Mouse (Mus musculus) adrenal gland, postnatal 4 days (tissue): Measurements from ENCODE around the gene Map4k2. TPM values are rescaled to one million over a fixed set of nuclear protein-coding genes. Genes with fewer than 3 reads are reported as not detected.
A peak's percentile ranks its signal among the peaks of the same experiment; 100 is the strongest.

Experiments
- DNase-seq, 2 experiments: peaks; one replicate each; pipeline ENCODE4 v3.0.0; 2021 to 2022; ENCODE audit warnings: low spot score in 2 of 2, mixed read lengths in 2 of 2
- total RNA-seq, 2 experiments: library from RNA; stranded (reverse); gene quantifications; 2 replicates each; pipeline ENCODE4 v1.2.3; 2021

Map4k2 gene
- total RNA-seq, 2 experiments from 2014 or later, result 61.1 to 62.0 TPM

DNA sequence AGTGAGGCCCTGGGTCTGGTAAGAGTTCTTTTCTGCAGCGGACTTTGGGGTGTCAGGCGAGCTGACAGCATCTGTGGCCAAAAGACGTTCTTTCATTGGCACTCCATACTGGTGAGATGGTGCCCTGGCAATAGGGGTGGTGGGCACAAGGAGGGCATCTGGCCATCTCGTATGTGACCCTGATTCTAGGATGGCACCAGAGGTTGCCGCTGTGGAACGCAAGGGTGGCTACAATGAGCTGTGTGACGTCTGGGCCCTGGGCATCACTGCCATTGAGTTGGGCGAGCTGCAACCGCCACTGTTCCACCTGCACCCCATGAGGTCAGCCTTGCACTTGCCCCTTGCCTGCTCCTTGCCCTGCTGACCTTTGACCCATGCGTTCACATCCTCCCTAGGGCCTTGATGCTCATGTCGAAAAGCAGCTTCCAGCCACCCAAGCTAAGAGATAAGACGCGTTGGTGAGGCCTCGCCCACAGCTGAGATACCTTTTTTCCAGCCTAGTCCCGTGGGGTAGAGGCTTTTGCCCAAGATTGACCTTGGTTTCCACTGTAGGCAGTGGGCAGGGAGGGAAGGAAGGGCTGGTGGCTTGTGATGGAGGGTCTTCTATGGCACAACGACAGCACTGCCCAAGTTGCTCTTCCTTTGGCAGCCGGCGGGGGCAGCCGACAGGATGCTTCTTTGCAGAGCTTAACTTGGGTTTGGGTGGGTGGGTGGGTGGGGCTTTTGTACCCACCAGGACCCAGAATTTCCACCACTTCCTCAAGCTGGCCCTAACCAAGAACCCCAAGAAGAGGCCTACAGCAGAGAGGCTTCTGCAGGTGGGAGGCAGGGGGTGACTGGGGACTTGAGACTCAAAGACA lies 2.4 kb downstream of the Map4k2 start:
- DNase-seq, result no peak

DNA sequence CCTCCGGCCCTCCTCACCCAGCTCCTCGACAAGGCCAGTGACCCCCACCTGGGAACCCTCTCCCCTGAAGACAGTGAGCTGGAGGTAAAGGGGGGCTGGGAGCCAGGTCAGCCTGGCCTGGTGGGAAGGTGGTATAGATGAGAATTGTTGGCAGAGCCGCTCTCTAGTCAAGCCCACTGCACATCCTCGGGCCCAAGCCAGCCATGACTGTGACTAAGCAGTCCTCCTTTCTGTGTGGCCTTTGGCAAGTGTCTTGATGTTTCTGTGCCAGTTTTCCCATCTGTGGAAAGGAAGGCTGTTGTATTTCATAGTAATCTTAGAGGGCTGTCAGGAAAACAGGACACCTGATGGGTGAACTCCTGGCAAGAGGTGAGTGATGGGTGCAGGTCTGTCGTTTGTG lies 3.1 kb downstream of the Map4k2 start:
- DNase-seq, result no peak

DNA sequence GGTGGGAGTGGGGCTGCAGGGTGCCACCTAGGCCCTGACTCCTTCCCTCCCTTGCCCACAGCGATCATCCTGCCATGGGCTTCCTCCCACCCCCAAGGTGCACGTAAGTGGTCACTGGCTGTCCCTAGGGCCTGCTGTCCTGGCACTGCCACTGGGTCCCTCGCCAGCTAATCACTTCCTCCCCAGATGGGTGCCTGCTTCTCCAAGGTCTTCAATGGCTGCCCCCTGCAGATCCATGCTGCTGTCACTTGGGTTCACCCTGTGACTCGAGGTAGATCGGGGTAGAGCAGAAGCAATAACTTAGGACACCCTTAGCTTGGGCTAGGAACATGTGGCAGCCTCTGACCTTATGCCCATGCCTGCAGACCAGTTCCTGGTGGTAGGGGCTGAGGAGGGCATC lies 5.1 kb downstream of the Map4k2 start:
- no peak for DNase-seq

DNA sequence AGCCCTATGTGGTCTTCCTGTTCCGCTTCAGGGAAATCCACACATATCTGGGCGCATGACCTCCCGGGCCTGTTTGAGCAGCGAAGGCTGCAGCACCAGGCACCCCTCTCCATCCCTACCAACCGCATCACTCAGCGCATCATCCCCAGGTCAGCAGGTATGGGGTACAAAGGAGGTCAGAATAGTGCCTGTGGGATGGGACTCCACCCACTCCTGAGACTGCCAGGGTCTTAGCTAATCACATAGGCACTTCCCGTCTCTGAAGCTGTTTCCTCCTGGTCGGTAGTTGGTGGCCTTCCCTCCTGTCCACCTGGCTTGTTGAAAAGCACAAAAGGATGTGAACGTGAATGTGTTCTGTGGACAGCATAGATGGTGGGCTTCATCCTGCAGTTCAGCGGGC lies 5.7 kb downstream of the Map4k2 start:
- DNase-seq, result no peak

DNA sequence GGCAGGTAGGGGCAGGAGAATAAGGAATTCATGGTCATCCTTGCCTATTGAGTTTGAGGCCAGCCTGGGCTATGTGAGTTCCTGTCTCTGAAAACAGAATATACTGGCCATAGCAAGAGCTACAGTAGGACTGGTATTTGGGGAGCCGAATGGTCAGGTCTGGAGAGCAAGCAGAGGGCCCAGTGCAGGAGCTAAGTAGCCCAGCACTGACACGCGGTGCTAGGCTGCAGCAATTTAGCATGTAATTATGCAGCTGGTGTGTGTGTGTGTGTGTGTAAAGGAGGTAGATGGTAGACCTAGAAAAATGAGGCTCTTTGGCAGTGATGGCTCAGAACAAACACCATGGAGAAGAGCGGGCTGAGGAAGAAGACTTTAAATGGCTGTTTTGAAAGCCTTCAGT lies 6.7 kb downstream of the Map4k2 start:
- no peak for DNase-seq

DNA sequence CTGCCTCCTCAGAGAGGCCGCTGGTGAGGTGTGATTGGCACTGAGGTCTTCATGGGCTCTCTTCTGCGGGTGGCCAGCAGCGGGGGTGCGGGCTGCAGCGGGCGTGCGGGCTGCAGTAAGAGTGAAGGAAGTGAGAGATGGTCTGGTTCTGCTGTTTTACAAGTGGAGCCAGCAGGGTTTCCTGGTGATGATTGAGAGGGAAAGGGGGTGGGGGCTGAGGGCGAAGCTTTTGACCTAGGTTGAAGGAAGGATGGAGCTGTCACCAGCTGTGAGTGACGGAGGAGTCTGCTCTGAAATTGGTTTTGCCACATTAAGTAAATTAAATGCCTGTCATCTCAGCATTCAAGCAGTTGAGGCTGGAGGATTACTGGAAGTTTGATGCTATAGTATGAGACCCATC lies 7.8 kb downstream of the Map4k2 start:
- DNase-seq, result no peak

DNA sequence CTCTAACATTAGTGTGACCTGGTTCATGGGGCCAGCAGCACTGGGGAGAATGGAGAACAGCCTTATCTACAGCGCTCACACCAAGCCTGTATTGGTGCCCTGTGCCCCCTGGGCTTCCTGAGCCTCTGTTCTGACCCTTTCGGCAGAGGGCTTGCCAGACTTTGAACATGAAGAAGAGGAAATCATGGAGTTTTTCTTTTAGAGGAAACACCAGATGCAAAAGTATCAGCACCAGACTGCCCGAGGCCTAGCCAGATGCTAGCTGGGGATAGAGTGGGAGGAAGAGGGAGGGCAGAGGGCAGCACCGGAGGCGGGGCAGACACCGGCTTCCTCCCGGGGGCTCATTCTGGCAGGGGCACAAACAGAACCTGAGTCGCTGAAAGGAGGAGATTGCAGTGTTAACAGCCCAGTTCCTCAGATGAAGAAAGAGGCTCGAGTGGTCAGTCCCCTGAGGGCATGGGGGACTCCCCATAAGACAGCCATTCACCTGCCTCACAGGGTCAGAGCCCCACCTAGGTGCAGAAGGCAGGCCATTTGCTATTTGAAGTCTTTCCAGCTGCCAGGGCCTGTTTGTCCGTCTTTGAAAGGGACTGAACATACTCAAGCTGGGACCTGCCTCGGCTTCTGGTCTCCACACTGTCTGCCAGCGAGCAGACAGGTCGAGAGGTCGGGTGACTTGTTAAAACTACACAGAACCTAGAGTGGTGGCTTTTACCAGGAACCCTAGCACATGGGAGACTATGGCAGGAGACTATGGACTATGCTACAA lies 8.5 kb downstream of the Map4k2 start:
- DNase-seq, result no peak

DNA sequence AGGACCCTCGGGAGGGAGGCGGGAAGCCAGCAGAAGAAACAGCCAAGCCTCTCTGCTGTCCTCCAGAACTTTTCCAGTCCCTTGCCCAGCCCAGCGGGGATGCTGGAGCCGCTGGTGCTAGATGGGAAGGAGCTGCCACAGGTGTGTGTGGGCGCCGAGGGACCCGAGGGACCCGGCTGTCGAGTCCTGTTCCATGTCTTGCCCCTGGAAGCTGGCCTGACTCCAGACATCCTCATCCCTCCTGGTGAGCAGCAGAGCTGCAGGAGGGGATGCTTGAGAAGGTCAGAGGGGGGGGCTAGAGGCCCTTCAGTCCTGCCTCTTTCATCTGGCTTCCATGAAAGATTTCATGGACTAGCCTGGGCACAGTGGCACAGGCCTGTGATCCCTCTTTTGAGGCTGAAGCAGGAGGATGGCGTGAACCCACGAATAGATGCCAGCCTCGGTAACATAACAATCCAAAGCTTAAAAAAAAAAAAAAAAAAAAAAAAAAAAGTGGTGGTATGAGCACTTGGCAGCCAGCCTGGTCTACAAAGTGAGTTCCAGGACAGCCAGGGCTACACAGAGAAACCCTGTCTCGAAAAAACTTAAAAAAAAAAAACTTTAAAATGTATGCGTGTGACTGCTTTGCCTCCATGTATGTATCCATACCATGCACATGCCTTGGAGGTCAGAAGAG lies 10.6 kb downstream of the Map4k2 start:
- no peak for DNase-seq

DNA sequence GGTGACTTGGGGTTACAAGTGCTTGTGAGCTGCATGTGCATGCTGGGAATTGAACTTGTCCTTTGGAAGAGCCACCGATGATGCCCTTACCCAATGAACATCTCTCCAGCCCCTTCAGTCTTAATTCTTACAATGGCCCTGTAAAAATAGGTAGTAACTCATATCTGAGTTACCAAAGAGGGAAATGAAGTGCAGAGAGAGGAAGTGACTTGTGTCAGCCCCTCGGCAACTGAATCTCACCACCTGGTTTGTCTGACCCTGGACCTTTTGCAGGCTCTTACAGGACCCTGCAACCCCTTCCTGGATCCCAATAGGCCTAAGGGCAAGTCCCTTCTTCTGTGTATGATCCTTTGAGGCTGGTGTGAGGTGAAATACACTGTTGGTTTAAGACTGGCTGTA lies 11.2 kb downstream of the Map4k2 start:
- no peak for DNase-seq

DNA sequence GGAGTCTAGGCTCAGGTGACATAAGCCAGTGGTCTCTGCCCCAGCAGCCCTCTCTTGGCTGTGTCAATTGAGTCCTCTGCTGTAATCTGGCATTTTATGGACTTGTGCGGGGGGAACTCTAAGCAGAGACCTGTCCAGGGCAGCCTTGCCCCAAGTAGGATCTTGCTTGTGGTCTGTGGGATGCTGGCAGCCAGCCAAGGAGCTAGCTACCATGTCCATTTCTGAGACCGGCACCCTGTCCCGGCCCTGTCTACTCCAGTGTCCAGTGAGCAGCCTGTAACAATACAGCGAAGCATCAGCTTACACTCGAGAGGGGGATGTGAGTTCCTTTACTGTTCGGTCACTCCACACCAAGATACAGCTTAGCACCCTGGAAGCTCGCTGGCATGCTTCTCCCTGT lies 13.1 kb downstream of the Map4k2 start:
- DNase-seq, result no peak

DNA sequence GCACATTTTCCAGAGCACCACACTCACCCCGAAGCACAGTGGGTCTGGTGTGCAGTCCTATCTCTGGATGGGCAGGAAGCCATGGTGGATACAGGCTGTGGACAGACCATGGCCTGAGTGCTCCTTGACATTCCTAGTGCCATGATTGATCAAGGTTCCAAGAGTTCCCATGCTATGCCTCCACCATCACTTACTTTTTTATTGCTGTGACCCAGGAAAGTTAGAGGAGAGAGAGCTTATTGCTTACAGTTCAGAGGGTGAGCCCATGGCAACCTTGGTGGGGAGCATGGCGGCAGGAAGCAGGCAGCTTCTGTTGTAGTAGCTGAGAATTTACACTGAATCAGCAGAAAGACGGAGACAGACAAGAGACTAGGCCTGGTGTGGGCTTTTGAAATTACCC lies 20.4 kb downstream of the Map4k2 start:
- DNase-seq, result no peak

DNA sequence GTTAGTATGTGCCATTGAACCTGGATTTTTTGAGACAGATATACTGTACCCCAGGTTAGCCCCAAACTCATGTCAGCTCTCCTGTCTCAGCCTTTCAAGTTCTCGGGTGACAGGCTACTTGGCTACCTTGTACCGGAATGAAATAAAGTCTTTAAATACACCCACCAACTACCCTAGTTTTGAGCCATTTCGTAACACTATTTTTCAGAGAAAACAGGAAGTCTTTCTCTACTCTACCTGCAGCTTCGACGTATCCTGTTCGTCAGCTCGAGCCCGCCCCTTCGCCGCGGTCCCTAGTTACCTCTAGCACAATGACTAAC lies 22.1 kb downstream of the Map4k2 start:
- no peak for DNase-seq

DNA sequence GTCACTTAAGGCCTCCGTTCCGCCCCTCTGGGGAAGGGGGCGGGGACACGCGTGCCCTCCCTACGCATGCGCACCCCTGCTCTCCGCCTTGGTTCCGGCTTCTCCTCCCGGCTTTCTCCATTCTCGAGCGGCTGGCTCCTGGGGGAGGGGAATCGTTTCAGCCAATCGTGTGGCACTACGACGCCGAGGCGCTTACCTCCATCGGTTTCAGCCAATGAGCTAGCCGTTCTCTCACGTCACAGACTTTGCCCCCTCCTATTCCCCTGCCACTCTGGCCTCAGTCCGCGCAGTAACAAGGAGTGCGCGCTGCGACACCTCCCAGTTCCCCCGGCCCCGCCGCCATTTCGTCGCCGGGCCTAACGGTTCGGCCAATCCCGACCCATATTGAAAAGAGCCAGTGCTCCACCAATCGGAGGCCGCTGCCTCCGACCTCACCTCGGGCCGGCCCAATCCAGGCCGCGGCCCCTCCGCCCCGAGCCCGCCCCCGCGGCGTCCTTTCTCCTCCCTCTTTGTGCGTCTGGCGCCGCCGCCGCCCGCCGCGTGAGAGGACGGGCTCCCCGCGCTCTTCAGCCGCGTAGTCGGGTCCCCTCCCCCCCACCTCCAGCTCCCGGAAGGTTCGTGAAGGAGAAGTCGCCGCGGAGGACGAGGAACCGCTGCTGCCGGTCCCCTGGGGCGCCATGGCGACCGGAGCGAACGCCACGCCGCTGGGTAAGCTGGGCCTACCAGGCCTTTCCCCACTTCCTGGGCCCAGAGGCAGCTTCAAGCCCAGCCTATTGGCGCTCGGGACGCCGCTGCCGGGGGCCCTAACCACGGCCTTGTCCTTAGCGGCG lies 22.7 kb downstream of the Map4k2 start, which contains the start of gene Sf1:
Gene Sf1, plus strand, starts transcription at position 280 of the 830 bp plus-strand sequence.
- peak; percentile 97 to 98 for DNase-seq

DNA sequence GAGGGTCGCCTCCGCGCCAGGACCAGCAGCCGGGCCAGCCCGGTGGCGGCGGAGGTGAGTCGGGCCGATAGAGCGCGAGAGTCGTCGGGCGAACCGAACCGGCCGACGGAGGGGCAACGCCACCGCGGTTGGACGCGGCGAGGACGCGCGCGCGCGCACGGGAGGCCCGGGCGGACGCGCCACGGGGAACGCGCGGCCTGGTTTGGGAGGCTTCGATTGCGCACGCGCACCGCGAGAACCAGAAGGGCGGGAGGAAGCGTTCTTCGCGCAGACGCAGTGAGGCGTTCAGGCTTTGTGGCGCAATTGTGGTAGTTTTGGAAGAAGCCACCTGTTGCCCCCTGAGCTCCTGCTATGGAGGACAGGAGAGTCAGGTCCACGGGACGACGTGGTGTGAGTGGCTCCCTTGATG lies 23.4 kb downstream of the Map4k2 start:
- peak; percentile 80 to 87 for DNase-seq

DNA sequence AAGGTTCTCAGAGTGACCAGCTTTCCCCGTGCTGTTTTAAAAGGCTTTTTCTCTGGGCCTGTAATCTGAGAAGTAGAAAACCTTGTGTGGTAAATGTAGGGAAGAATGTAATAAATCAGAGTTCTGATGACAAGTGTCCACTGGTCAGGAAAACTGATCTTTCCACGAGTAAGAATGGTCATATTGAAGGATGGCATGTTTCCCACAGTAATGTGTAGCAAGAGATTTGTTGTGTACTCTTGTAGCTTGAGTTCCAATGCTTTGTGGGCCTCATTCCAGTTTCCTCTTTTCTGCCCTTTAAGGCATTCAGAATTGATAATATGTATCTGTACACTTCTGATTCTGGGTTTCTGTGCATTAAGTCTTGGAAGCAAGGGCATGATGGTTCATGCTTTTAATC lies 23.9 kb downstream of the Map4k2 start:
- DNase-seq, result no peak

DNA sequence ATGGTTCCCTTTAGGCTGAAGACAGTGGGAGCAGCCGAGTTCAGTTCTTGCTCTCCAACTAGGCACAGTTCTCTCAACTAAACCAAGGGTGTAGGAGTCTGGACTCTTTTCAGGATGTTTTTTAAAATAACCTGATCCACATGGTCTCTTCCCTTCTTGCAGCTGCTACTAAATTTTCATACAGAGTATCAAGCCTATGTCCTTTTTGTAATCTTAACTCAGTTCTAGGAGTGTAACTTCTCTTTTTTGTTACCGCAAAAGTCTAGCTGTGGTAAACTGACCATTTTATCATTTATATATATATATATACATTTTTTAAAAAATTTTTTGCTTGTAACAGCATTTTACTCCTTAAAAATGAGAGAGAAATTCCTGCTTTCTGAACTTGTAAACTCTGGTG lies 29.2 kb downstream of the Map4k2 start:
- no peak for DNase-seq

DNA sequence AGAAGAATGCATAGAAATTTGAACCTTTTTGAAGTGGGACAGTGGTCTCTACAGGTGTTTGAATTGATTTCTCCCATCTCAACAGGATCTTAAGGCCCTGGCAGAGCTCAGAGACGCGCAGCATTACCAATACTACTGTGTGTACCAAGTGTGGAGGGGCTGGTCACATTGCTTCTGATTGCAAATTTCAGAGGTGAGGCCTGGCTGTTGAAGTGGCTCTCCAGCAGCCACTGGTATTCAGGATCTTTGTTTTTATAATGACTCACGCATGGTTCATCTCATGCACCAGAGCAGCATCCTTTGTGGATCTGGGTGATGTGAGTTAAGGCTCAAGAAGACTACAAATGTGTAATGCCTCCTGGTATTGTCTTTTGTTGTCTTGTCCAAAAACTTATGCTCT lies 31.5 kb downstream of the Map4k2 start:
- no peak for DNase-seq

DNA sequence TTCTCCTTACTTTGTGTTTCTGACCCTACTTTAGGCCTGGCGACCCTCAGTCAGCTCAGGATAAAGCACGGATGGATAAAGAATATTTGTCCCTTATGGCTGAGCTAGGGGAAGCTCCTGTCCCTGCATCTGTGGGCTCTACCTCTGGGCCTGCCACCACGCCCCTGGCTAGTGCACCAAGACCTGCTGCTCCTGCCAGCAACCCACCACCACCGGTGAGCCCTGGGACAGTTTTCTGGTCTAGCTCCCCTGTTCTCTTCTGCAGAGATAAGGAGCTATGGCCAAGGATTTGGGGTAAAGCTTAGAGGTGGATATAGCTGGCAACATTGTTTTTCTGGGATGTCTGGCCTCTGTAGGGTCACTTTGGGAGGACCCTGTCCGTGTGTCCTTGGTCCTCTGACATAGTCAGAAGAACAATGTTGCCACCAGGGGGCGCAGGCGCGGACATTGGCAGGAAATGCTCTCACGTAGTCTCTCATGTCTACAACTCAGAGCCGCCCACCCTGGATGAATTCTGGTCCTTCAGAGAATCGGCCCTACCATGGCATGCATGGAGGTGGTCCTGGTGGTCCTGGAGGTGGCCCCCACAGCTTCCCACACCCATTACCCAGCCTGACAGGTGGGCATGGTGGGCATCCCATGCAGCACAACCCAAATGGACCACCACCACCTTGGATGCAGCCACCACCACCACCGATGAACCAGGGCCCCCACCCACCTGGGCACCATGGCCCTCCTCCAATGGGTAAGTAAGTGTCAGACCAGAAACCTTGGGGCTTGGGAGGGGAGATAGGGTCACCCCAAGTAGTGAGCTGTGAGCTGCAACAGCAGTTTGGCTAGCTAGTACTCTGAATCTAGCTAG lies 32.8 kb downstream of the Map4k2 start:
- DNase-seq, result peak; percentile 77 to 80

DNA sequence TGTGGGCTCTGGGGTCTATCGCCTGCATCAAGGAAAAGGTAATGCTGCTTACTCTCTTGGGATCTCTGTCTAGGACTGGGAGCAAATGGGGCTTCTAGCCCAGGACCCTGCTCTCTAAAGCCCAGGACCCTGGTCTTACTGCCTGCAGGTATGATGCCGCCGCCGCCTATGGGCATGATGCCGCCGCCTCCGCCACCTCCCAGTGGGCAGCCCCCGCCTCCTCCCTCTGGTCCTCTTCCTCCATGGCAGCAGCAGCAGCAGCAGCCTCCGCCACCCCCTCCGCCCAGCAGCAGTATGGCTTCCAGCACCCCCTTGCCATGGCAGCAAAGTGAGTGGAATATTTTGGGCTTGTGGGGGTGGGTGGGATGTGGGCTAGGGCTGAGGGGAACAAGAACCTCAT lies 33.6 kb downstream of the Map4k2 start:
- DNase-seq, result no peak
